Mouse (Mus musculus) midbrain, postnatal 0 days (tissue): Measurements from ENCODE around the gene Atp5f1. TPM values are rescaled to one million over a fixed set of nuclear protein-coding genes. Genes with fewer than 3 reads are reported as not detected.
"Not testable (repeated sequence)": the region's sequence is repeated elsewhere in the genome, so short reads cannot be mapped to it uniquely, and the experiment has no call there.

Experiments used
- ATAC-seq: fragments of 200-750 bp; cut with Nextera tagmentation; 2 replicates; pipeline ENCODE4 v1.8.0; 2017; ENCODE audit warnings: moderate number of reproducible peaks, mild to moderate bottlenecking, moderate TSS enrichment, moderate library complexity; ENCODE audit not compliant: low FRiP score
- DNase-seq: peaks from one replicate; pipeline ENCODE4 v3.0.0-alpha.2; 2015; ENCODE audit warnings: low spot score
- H3K27ac ChIP-seq: fragments of 300-500 bp; sonication (generic); 2 replicates; pipeline ENCODE4 v1.5.1; 2014; ENCODE audit warnings: low read depth, mild to moderate bottlenecking, low read length, mixed read lengths
- H3K27me3 ChIP-seq: fragments of 300-500 bp; sonication (generic); 2 replicates; pipeline ENCODE4 v1.6.1; 2014; ENCODE audit warnings: low read length, control low read depth, mixed read lengths; ENCODE audit not compliant: insufficient read depth
- H3K36me3 ChIP-seq: fragments of 300-500 bp; sonication (generic); 2 replicates; pipeline ENCODE4 v1.6.1; 2014; ENCODE audit warnings: low read length, control low read depth, mixed read lengths; ENCODE audit not compliant: insufficient read depth
- H3K4me1 ChIP-seq: fragments of 300-500 bp; sonication (generic); 2 replicates; pipeline ENCODE4 v1.6.1; 2014; ENCODE audit warnings: mild to moderate bottlenecking, control low read depth, antibody characterized with exemption, low read length, mixed read lengths; ENCODE audit not compliant: insufficient read depth
- H3K4me2 ChIP-seq: fragments of 300-500 bp; sonication (generic); 2 replicates; pipeline ENCODE4 v1.6.1; 2014; ENCODE audit warnings: low read depth, mild to moderate bottlenecking, low read length, mixed read lengths; ENCODE audit not compliant: poor library complexity, severe bottlenecking
- H3K4me3 ChIP-seq: fragments of 300-500 bp; sonication (generic); 2 replicates; pipeline ENCODE4 v1.5.1; 2014; ENCODE audit warnings: low read depth, mild to moderate bottlenecking, low read length, moderate library complexity
- H3K9ac ChIP-seq: fragments of 300-500 bp; sonication (generic); replicated peaks from 2 replicates; pipeline ENCODE4 v1.6.1; 2014; ENCODE audit warnings: mild to moderate bottlenecking, low read length, moderate library complexity, mixed read lengths; ENCODE audit not compliant: poor library complexity, severe bottlenecking
- H3K9me3 ChIP-seq: fragments of 300-500 bp; sonication (generic); 2 replicates; pipeline ENCODE4 v1.6.1; 2016; ENCODE audit warnings: low read length, control low read depth
- CTCF ChIP-seq: IDR thresholded peaks from 2 replicates; pipeline ENCODE4 v1.5.1; 2016; ENCODE audit warnings: antibody characterized with exemption, mild to moderate bottlenecking
- WGBS: fragments of 180-500 bp; shearing (Covaris S2); extraction: QIAGEN DNeasy Blood & Tissue Kit; methylation state at CpG from one replicate; pipeline ENCODE4 v1.1.7; 2014; 5-methylcytosine and 5-hydroxymethylcytosine counted together
- polyA plus RNA-seq: library from polyadenylated mRNA; unstranded; fragments of >200 nt; fragmentation: Nextera tagmentation; extraction: Ambion mirVana; gene quantifications from 2 replicates; pipeline ENCODE4 v1.2.1, GENCODE M21; 2015
- total RNA-seq: library from RNA; depleted of rRNA; stranded (reverse); fragments of >200 nt; gene quantifications from 2 replicates; pipeline ENCODE4 v1.2.3, GENCODE M21; 2014; rRNA removed

The Atp5f1 gene
- total RNA-seq (239 and 270 TPM in 2 replicates), polyA plus RNA-seq (539 and 548 TPM in 2 replicates)

- no peak for ATAC-seq
- H3K27me3 ChIP-seq = no peaks in the 10 kb centered on the region
- H3K9me3 ChIP-seq = no peaks in the 10 kb centered on the region
- H3K4me1 ChIP-seq = 0 out of 2 replicates have a peak, but pooled peaks cover 4% of the 10 kb centered on the region
- no peak for TF ChIP-seq CTCF
- H3K36me3 ChIP-seq = peaks cover 29% of the 10 kb centered on the region
- H3K9ac ChIP-seq = peak within 1 kb of the TSS; percentile 99
- peak within 1 kb of the TSS; percentile 86 for H3K27ac ChIP-seq
- DNase-seq = no peak
- peak within 1 kb of the TSS; percentile 73 for H3K4me2 ChIP-seq
- peak within 1 kb of the TSS; percentile 95 for H3K4me3 ChIP-seq
- WGBS = 5% methylated on average over 6 of the region's 6 CpGs
These were observed at the start of gene Atp5f1 for GRCm38 (mm10) chr3:105959999-105960398. Gene Atp5f1 (minus strand): TSS chr3:105960099.

GRCm38 (mm10) chr3:106003360-106003759 lies 43.5 kb upstream of the Atp5f1 start:
- not testable (repeated sequence) for H3K4me3 ChIP-seq, H3K36me3 ChIP-seq, H3K4me2 ChIP-seq, H3K9ac ChIP-seq, H3K9me3 ChIP-seq, H3K27me3 ChIP-seq, H3K4me1 ChIP-seq, ATAC-seq, H3K27ac ChIP-seq, DNase-seq
- 71% methylated on average over 10 of the region's 10 CpGs for WGBS
- peak; percentile 7; the same call in 1 of the 2 replicates for TF ChIP-seq CTCF

GRCm38 (mm10) chr3:106001416-106002370 lies 41.8 kb upstream of the Atp5f1 start:
- Histone ChIP-seq H3K4me3 (peak overlapping the region; percentile 35), H3K36me3 (no peaks in the 10 kb centered on the region), H3K9ac (peak overlapping the region; percentile 48), H3K27ac (no peak overlapping the region), H3K4me1 (0 out of 2 replicates have a peak, but pooled peaks cover 3% of the 10 kb centered on the region), H3K27me3 (no peaks in the 10 kb centered on the region), H3K4me2 (peak overlapping the region; percentile 63), H3K9me3 (no peaks in the 10 kb centered on the region)
- ATAC-seq (peak; percentile 93), DNase-seq (peak; percentile 69)
- no peak for TF ChIP-seq CTCF
- 19% methylated on average over 16 of the region's 17 CpGs for WGBS

GRCm38 (mm10) chr3:106000707-106001375 lies 40.9 kb upstream of the Atp5f1 start:
- Histone ChIP-seq H3K9ac (peak overlapping the region; percentile 48; the same call in 1 of the 2 replicates), H3K27ac (no peak overlapping the region), H3K4me3 (peak overlapping the region; percentile 35), H3K36me3 (no peaks in the 10 kb centered on the region), H3K4me2 (peak overlapping the region; percentile 63), H3K4me1 (0 out of 2 replicates have a peak, but pooled peaks cover 3% of the 10 kb centered on the region), H3K9me3 (no peaks in the 10 kb centered on the region), H3K27me3 (no peaks in the 10 kb centered on the region)
- peak; percentile 40 for TF ChIP-seq CTCF
- peak; percentile 36; the same call in 1 of the 2 replicates for ATAC-seq
- DNase-seq = peak; percentile 1
- 14% methylated on average over 11 of the region's 11 CpGs for WGBS

- DNase-seq (no peak), ATAC-seq (no peak)
- TF ChIP-seq CTCF = no peak
- H3K4me1 ChIP-seq = no peaks in the 10 kb centered on the region
- no peaks in the 10 kb centered on the region for H3K27me3 ChIP-seq
- no peaks in the 10 kb centered on the region for H3K9me3 ChIP-seq
- H3K4me3 ChIP-seq = no peak overlapping the region
- H3K36me3 ChIP-seq = no peaks in the 10 kb centered on the region
- no peak overlapping the region for H3K4me2 ChIP-seq
- WGBS = 78% methylated on average over 2 of the region's 2 CpGs
- H3K27ac ChIP-seq = no peak overlapping the region
- H3K9ac ChIP-seq = no peak overlapping the region
These were observed 34.8 kb upstream of the Atp5f1 start for GRCm38 (mm10) chr3:105994730-105995129.
